Mouse (Mus musculus): Measurements from ENCODE around the gene Gm42417. TPM values are rescaled to one million over a fixed set of nuclear protein-coding genes. Genes with fewer than 3 reads are reported as not detected.

The Gm42417 gene
- total RNA-seq, 4 experiments from 2014 or later: 132 to 332 (median 244) TPM

- no peak for DNase-seq (ENCODE audit: low spot score)
Observed at GRCm38 (mm10) chr1:36522210-36522609, 17.0 kb downstream of the Gm42417 start.

DNA sequence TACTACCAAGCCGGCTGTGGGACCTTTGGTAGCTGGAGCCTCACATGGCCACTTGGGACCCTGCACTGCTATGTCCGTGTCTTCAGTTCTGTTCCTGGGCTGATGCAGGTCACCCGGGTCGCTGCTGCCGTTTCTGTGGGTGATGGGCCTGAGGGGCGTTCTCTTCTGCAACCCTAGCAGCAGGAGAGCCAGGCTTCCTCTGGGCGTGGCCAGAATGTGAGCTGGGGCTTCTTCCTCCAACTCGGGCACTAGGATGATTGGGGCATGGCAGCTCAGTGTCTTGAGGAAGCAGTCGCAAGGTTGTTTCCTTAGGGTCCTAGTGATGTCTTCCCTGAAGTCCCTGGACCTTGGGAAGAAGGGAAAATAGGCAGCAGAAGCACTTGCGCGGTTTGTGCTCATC, 19.6 kb downstream of the Gm42417 start:
- DNase-seq (ENCODE audit: low spot score): no peak

DNA sequence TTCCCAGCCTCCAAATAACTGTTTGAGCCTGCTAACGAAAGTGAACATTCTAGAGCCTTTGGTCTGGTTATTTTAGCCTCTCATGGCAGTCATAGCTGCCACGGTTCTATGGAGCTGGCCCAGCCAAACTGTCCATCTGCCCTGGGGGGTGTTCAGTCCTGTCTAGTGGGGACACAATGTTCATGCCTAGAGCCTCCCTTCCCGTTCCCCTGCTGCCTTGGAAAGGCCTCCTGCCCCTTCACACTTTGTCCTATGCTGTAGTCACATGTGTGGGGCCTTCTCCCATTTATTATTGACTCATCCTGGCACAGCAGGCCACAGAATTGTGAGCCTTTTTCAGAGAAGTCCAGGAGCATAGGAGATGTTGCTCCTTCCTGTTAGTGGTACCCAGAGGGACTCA, 21.0 kb downstream of the Gm42417 start:
- no peak for DNase-seq (ENCODE audit: low spot score)

DNA sequence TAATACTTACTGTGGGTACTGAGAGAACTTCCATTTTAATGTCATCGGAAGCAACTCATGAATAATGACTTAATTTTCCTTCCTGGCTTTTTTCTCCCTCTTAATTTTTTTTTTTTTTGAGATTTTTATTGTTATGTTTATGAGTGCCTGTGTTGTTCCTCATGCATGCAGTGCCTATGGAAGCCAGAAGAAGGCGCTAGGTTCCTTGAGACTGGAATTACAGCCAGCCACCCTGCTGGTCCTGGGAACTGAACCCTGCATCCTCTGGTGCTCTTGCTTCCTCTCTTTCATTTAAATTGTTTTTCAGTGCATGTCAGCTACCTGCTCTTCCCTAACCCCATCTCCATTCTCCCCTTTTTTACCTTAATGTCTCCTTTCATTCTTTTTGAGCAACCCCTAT, 25.5 kb downstream of the Gm42417 start:
- no peak for DNase-seq (ENCODE audit: low spot score)

- DNase-seq (ENCODE audit: low spot score): no peak
Observed at GRCm38 (mm10) chr1:36513310-36513709, 25.9 kb downstream of the Gm42417 start.

GRCm38 (mm10) chr1:36512966-36513280, 26.3 kb downstream of the Gm42417 start:
- DNase-seq (ENCODE audit: low spot score): no peak

DNA sequence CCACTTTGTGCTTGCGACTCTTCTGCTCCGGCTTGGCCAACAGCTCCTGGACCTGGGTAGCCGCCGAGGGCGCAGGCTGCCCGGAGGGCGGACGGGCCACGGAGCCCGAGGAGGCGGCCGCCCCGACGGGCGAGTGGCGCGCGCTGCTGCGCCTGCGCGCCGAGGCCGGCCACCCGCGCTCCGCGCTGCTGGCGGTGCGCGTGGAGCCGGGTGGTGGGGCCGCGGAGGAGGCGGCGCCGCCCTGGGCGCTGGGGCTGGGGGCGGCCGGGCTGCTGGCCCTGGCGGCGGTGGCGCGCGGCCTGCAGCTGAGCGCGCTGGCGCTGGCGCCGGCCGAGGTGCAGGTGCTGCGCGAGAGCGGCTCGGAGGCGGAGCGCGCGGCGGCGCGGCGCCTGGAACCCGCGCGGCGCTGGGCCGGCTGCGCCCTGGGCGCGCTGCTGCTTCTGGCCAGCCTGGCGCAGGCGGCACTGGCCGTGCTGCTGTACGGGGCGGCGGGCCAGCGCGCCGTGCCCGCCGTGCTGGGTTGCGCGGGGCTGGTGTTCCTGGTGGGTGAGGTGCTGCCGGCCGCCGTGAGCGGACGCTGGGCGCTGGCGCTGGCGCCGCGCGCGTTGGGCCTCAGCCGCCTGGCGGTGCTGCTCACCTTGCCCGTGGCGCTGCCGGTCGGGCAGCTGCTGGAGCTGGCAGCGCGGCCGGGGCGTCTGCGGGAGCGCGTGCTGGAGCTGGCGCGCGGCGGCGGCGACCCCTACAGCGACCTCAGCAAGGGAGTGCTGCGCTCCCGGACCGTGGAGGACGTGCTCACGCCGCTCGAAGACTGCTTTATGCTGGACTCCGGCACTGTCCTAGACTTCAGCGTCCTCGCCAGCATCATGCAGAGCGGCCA, 26.9 kb downstream of the Gm42417 start:
- no peak for DNase-seq (ENCODE audit: low spot score)

GRCm38 (mm10) chr1:36511289-36512021, 27.8 kb downstream of the Gm42417 start, which contains the start of gene Cnnm3:
Gene Cnnm3, plus strand, starts transcription at chr1:36511867.
- DNase-seq (ENCODE audit: low spot score): peak; percentile 99

- no peak for DNase-seq (ENCODE audit: low spot score)
Observed at GRCm38 (mm10) chr1:36508238-36508637, 31.0 kb downstream of the Gm42417 start.

GRCm38 (mm10) chr1:36501261-36501660, 38.0 kb downstream of the Gm42417 start:
- DNase-seq (ENCODE audit: low spot score): peak; percentile 64

DNA sequence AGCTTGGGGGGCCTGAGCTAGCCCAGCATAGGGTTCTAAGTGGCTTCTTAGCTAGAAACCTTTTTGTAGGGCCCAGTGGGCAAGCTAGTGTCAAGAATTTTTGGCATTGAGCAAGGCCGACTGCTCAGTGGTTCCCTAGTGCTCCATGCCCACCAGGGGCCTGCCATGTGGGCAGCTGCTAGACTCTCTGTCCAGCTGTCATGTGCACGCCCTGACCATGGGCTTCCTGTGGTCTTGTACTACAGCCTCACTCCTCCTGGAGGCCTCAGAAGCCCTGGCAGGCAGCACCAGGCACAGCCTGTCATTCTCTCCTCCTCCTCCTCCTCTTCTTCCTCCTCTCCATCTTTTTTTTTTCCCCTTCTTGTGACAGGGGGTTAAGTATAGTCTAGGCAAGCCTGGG, 41.9 kb downstream of the Gm42417 start:
- DNase-seq (ENCODE audit: low spot score): no peak

- no peak for DNase-seq (ENCODE audit: low spot score)
Observed at GRCm38 (mm10) chr1:36496719-36497118, 42.5 kb downstream of the Gm42417 start.

DNA sequence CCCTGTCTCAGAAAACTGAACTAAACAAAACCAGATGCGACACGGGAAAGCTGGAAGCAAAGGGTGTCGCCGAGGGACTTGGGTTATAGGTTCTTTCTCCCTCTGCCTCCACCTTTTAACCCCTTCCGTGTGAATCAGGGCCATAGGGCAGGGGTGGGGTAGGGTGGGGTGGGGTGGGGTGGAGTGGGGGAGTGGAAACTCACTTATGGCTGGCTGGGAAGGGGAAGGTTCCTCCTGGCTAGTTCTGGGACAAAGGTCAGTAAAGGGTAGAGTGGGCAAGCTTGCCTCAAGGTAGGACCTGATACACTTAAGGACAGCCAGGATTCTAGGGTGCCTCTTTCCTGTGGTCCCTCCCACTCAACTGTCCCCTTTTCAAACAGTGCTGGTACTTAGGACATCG, 45.9 kb downstream of the Gm42417 start:
- DNase-seq (ENCODE audit: low spot score): no peak

- DNase-seq (ENCODE audit: low spot score): peak; percentile 61
Observed at GRCm38 (mm10) chr1:36492416-36493139, 46.7 kb downstream of the Gm42417 start.

- DNase-seq (ENCODE audit: low spot score): no peak
Observed at GRCm38 (mm10) chr1:36489661-36490060, 49.6 kb downstream of the Gm42417 start.

- no peak for DNase-seq (ENCODE audit: low spot score)
Observed at GRCm38 (mm10) chr1:36487111-36487510, 52.1 kb downstream of the Gm42417 start.

GRCm38 (mm10) chr1:36485080-36485479, 54.1 kb downstream of the Gm42417 start:
- DNase-seq (ENCODE audit: low spot score): no peak

DNA sequence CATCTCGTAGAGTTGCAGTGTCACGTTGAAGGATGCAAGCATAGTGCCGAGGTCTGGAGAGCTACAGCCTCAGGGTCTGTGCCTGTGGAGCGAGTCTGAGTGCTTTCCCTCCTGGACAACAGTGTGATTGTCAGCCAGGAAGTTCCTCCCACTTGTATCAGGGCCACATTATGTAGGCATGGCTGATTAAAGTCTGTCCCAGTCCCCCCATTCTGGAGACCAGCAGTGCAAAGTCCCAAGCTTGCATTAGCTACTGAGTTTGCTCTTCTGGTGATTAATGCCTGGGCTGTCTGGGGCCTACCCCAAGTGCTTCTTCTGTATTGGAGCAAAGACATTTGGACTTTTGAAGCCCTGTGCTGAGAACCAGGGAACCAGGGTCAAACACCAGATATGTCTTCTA, 55.4 kb downstream of the Gm42417 start:
- DNase-seq (ENCODE audit: low spot score): no peak
